Mouse (Mus musculus) T-helper 2 cell (primary cell): ENCODE measurements at regions not wholly inside any gene's neighbourhood (a gene's known extent, or its start where the extent isn't known, plus 50 kb on each side); places are given as distances from the start of the nearest gene placed in this dataset.

Source experiments
- in situ Hi-C: fragments of 300-600 bp; cut with MboI, MseI; formaldehyde crosslinking; loops from one replicate; pipeline ENCODE4 v1.15.1; 2025; ENCODE audit warnings: high pct_unique_total_duplicates

DNA sequence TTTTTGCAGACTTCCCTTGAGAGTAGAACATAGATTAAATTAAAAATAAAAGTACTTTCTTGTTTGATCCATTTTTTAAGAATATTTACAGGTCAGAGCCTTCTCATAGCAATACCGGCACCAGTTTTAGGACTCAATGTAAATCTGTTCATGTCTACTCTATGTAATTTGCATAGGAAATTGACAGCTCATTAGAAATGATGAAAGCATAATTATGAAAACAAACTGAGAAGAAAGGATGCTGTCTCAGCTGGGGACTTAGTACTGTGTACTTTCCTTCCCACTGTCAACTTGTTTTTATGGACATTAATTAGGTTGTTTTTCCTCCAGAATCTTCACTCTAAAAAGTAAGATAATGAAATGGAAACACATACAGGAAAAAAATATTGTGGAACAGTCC lies 3344.8 kb upstream of the Gm6569 start:
- in situ Hi-C loops = no loop called here

DNA sequence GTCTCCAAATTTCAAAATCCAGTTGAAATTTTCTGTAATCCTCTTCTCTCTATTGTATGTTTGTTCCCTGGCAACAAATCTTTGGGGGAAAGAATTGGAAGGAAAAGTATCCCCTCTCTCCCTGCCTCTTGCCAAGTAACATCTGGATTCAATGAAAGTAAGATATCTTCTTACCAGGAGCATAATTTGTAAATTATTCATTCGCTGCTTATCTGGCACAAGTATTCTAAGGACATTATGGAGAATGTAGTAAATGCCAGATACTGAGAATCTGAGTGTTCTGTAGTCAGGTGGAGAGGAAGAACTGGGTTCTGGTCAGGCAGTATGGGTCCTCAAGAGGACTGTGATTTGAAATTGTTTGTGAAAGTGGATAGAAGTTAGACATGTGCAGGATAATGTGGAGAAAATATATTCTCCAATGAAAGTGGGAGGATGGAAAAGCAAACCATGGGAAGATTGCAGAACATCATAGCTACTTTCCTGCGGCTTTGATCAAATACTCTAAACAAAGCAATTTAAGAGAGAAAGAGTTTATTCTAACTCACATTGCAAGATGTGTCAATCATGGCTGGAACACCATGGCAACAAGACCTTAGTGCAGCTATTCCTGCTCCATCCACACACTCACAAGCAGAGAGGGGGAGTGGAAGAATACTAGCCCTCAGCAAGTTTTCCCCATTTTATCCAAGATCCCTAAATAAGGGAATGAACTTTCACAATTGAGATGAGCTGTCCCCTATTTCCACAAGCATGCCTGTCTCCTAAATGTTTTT lies 3327.1 kb upstream of the Gm6569 start:
- in situ Hi-C loops = no loop called here

DNA sequence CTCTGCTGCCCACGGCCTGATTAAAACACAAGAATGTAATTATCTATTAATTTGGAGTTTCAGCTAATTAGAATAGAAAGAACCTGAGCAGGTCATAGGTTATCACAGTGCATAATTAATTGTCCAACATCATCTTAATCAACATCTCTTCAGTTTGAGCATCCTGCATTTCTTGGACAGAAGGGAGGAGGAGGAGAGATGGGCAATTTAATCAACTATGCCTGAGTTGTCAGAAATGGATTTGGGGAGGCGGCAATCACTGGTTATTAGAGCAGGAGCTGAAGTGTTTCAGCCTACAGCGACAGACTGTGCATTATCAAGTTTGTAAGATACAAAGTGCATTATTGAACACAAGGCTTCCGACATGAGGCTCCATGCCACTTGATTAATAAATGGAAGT lies 3313.8 kb upstream of the Gm6569 start:
- in situ Hi-C loops = no loop called here

DNA sequence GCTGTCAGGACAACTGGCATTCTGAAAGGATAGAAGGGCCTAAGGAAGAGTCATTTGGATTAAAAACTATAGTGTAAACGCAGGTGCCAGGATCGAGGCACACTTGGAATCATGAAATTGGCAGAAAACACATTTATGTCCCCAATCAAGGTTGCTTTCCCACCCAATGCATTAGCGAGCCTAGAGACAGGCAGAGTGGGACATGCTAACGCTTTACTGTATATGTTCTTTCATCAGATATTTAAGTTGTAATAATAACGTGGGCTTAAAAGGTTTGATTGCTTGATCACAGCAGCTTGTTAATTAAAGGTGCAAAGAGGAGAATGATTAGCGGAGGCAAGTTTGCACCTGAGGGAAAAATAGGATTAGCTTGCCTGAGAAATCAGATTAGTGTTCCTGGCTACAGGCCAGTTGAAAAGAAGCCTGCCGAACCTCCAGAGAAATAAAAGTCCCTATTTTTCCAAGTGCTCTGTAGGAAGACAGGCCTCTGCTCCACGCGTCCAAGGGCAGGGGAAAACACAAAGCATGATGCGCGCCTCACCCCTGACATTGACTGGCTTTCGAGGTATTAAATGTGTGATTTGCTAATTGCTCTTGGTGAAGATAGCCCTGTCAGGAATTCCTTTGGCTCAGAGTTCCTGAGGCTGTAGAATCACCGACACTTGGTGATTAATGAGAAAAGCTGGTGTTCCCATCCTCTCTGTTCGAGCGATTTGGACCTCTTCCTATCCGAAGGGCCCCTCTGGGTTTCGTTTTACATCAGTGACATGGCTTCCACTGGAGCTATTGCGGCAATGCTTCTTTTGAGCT lies 3279.4 kb upstream of the Gm6569 start:
- in situ Hi-C loops = no loop called here

DNA sequence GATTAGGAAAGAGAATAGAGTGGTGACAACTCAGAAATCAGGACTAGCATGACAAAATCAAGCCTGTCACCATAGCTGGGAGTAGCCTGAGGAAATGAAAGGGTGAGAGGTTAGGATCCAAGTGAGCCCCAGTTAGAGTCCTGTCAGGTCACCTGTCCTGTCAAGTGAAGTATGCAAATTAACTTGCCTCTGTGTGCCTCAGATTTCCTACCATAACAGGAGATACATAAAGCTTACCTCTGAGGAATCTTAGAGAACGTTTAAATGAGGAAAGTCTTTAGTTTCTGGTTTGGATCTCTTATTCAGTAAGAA lies 3278.8 kb upstream of the Gm6569 start:
- in situ Hi-C loops = no loop called here

DNA sequence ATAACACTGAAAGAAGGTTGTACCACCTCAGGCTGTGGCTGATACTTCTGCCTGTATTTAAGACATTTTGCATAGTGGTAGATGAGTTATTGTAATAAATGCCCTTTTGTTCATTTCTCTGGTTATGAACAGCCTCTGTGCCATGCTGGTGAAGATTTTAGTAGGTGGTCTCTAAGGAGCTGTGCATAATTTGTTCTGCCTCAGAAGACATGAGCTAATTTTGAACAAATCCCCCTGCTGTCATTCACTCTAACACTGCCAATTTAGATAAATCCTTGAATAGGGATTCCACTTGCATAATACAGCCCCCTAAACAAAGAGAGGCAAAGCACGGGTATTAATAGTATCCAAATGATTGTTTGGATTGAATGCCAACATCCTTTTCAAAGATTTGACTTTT lies 3240.1 kb upstream of the Gm6569 start:
- in situ Hi-C loops = no loop called here

DNA sequence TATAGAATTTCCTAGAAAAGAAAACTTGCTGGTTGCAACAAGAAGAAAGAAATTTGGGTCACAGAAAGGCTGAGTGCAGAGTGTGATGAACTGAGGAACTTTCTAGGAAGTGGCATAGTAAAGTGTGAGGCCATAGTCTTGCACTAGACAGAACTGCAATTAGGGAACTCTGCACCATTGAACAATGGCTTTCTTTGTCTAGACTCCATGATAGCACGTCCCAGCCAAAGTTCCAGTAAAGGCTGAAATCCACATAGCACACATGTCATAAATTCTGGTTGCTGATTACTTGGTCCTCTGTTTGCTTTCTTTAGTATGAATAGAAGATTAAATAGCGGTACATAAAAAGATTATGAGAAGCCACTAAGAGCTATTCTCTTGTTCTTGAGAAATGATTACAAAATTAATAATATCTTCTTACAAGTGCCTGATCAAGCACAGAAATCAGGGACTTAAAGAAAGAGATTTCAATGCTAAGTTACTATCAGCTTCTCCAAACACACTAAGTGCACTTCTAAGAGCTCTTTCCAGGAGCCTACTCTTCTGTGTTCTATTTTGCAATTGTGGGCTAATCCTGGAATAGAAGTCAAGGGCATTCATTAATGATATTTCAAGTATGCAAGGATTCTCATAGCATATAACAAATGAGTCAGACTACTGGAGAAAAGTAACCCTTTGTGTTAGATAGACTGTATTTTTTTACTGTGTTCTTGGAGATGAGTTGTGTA lies 3233.4 kb upstream of the Gm6569 start:
- in situ Hi-C loops = no loop called here

DNA sequence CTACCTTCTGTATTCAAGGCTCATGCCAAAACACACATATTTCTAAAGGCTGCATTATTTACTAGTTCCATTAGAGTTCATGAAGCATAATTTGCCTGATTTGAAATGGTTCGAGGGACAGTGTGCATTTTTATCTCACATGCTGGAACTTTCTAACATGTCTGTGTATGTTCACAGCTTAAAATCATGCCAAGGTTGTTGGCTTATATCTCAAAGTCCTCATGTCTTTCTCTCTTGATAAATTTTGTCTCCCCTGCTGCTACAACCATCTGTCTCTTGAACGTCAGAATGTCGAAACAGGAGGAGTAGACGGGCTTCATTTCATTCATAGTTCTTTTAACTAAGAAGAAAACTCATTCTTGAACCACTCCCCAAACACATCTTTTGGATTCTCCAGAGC lies 3229.1 kb upstream of the Gm6569 start:
- in situ Hi-C loops = no loop called here

DNA sequence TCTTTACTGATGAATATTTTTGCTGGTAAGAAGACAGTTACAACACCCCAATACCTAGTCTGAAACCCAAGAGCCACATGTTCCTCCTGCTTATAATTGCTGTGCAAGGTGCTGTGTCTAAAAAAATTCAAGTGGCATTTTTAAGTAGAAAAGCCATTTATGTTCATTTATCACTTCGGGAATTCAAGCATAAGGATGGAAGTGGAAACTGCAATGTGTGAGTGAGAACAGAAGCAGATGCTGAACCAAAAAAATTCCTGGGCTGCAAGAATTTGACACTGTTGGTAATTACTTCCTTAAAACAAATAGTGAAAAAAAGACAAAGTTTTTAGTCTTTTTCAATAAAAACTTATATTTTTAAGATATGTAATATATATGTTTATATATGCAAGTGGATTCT lies 3227.5 kb upstream of the Gm6569 start:
- in situ Hi-C loops = no loop called here

DNA sequence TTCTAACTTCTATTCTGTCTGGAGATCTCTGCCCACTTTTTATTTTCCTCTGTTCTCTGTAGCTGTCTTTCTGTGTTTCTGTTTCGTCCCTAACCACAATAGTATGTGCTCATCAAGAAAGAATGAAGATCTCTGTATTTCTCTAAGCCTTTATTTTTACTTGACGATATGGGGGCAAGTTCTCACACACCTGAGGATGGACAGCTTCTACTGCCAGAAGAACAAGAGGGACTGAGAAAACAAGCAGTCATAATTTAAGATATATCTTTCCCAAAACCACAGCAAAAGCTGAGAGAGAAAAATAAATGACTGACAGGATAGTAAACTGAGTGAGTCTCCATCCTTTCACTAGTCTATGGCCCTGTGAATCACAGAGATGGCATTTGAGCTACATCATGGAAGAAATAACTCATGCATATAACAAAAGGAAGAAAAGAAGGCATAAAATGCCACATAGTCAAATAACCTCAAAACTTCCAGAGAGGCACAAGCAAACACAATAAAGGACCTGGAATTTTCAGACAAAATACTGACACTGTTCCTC lies 3216.2 kb upstream of the Gm6569 start:
- in situ Hi-C loops = no loop called here

DNA sequence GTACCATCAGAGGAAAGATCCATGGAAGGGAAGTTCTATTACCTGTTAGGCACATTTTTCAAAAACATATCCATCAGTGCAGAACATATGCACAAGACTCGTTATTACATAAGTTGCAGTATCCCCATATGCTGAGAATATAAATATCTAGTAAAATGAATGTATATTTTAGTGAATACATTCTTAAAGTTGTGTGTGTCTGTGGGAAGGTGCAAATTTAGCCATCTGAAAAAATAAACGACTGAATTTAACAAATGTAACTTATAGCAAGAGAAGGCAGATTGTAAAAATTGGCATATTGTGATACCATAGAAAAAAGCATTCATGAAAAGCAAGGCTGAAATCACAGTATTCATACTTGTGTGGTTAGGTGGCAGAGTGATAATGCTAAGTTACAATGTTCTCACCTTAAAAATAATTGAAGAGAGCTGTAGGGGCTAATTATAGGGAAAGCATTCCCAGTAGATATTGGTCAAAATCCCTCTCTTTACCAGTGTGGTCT lies 3193.3 kb upstream of the Gm6569 start:
- in situ Hi-C loops = no loop called here

DNA sequence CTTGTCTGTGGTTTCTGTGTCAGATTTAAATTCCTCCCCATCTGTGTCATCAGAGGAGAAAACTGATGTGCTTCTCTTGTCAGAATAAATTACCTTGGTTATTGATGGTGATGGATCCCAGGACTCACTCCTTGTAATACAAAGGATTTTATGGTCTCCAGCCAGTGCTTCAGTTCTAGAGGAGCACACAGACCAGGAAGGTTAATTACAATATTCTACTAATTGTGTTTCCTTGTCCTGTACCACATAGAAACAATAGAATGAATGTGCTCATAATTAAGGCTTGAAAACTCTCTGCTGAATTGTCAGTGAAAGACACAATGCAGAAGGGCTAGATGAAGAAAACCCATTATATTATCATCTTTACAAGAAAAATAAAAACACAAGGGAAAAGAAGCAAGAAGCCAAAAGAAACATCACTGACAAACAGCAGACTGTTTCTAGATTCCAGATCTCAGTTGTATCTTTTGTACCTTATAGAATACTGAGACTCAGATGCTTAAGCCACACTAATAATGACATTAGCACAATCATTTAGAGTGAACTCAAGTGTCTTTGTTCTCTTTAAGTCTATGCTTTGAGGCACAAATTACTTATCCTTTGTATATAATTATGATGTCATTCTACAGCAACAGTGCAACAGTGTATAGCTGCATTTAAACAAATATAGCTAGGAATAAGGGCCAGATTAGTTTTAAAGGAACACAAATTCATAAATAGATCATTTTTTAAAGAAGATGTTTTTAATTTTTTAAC lies 3189.7 kb upstream of the Gm6569 start:
- in situ Hi-C loops = no loop called here

DNA sequence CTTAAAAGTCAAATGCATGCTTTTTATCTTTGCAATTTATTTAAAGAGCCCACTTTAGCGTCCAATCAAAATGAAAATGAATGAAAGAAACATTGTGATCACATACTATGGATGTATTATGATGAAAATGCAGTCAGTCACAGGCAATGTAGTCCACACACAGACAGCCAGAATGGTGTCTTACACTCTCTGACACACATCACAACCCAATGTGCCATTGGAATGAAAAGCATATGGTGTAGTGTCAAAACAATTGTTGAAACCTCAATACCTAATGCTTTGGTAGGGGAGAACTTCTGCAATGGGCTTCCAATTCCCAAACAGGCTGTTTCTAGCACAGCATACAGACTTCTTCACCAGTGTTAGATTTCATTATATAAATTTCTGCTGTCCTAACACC lies 3158.8 kb upstream of the Gm6569 start:
- in situ Hi-C loops = no loop called here

DNA sequence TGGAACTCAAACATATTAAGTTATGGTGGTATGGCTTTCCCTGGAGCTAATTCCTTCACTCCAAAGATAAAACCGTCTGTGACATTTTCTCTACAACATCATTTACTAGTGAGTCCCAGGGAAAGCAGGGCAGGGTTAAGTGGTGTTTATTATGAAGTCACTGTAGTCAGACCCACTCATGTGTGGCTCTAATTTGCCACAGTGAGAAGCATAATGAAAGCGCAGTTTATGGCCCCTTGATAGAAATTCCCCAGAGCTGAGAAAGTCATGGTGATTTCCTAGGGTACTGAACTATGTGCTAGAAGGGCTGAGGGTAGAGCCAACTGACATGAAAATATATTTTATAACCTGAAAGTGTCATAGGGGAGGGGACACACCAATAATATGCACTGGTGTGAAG lies 3129.8 kb upstream of the Gm6569 start:
- in situ Hi-C loops = loop anchor here (5.0 kb wide), 1 partner anchor 68 kb away; no protein-coding TSS in a partner anchor

DNA sequence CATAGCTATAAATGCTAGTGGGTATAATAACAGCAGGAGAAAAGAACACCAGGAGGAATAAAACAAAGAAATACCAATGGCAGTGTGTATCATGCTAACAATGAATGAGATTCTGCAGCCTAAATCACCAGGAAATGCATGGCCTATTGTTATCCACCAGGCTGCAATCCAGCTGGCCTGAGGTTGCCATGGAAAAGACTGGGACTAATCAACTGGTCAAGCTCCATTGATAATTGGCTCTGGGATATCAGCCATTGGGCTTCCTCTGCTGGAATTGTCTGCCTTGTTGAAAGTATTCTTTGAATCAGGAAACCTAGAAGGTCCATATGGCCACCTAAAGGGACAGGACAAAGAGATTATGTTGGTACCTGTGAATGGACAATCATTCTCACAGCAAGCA lies 3120.6 kb upstream of the Gm6569 start:
- in situ Hi-C loops = no loop called here

DNA sequence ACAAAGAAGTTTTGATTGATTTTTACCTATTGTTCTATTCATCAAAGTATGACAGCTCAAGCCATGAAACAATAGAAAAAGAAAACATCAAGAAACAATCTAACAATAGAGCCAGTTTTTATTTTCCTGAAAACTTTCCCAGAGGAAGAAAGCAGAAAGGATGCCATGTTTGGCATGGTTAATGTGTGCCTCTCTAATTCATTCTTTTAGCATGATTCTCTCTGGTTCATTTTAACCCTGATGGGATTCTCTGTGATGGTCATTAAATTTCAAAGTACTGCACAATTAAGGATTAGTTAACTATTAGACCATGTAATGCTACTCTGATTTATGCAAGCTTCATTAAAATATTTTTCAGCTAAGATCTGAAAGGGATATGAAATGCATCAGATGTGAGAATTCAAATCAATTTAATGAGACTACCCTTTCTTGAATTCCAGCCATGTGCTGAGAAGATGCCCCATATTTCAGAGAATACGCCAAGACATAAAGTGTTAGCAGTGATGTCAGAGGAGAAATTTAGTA lies 3106.9 kb upstream of the Gm6569 start:
- in situ Hi-C loops = no loop called here

DNA sequence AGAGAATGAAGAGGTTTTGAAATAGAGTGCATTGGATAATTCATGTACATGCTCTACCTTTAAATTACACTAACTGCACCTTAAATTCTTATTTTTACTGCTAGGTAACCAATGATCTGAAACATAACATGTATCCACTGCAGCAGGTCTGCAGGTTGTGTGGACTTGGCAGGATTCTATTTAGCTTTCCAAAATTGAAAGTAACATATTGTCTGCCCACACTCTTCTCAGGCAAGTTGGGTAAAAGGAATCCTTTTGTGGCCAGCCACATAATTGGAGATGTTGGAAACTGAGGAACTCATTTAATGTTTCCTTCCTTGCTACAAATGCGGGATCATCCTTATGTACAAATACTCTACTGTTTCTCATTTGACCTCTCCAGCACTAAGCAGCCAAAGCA lies 3106.4 kb upstream of the Gm6569 start:
- in situ Hi-C loops = no loop called here

DNA sequence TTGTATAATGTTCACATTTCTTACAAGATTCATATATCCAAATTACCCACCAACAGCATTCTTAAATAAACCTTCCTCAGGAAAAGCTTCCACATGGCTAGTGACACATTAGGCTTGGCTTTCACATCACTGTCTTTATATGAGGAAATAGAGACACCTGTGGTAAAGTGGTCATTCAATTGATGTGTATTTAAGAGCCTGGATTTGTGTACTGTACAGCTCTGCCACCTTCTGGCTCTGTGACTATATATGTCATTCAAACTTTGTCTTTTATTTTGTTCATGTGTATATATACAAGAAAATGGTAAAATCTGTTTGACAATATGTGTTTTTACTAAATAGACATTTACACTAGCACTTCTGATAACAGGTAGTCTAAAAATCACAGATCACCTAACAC lies 3090.1 kb upstream of the Gm6569 start:
- in situ Hi-C loops = no loop called here

DNA sequence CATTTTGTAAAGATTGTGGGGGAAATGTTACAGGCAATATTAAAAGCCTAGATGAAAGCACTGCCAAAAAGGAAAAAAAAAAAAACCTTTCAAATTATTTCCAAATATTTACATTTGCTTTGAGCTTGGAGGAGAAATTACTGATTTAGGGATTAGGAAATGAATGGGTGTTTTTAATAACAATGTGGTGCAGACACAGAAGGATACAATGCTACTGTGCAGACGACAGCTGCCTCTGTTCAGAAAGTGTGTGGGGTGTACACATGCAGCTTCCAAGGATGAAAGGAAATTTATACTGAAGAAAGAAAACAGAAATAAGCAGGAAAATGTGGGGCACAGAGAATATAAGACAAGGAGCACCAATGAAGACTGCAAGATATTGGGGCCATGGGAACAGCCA lies 3070.3 kb upstream of the Gm6569 start:
- in situ Hi-C loops = no loop called here

DNA sequence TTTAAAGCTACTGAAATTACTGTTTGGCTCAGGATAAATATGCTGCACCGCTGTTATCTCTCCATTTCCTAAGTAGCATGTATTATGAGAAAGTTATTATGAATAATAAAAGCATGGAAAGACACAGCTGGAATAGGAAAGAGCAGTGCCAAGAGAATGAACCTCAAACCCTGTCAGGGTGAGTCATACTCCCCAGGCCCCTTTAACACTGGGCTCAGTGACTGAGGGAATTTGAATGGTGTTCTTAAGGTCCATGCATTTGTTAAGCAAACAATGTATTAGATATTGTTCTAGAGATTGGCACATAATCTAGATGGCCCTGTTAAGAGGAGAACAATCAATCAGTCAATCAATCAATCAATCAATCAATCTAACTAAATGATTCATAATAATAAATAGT lies 3069.8 kb upstream of the Gm6569 start:
- in situ Hi-C loops = no loop called here

DNA sequence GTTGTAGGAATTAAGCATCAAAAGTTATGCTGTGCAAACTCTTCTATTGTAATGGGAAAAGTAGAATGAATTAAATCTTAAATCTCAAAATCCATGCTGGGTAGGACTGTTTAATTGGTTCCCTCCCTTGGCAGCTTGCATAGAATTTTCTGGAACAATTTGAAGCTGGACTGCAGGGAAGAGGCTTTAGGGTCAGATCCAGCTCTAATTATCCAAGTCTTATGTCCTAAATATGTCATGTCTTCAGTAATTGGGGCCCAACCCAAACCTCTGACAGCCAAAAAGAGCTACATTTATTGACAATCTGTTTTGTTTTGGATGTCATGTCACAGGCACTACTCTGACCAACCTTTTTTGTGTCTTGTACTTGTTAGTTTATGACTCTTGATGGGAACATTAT lies 3068.9 kb upstream of the Gm6569 start:
- in situ Hi-C loops = no loop called here
